Mouse (Mus musculus) adrenal gland, adult (tissue): Measurements from ENCODE around the gene Frmd8.
"Not testable (repeated sequence)": the region's sequence is repeated elsewhere in the genome, so short reads cannot be mapped to it uniquely, and the experiment has no call there.

Experiments
- DNase-seq, 2 experiments: peaks; one replicate each; pipeline ENCODE4 v3.0.0; 2022 to 2023; ENCODE audit warnings: low spot score in 1 of 2; ENCODE audit not compliant: inconsistent age in 2 of 2

The Frmd8 gene

DNA sequence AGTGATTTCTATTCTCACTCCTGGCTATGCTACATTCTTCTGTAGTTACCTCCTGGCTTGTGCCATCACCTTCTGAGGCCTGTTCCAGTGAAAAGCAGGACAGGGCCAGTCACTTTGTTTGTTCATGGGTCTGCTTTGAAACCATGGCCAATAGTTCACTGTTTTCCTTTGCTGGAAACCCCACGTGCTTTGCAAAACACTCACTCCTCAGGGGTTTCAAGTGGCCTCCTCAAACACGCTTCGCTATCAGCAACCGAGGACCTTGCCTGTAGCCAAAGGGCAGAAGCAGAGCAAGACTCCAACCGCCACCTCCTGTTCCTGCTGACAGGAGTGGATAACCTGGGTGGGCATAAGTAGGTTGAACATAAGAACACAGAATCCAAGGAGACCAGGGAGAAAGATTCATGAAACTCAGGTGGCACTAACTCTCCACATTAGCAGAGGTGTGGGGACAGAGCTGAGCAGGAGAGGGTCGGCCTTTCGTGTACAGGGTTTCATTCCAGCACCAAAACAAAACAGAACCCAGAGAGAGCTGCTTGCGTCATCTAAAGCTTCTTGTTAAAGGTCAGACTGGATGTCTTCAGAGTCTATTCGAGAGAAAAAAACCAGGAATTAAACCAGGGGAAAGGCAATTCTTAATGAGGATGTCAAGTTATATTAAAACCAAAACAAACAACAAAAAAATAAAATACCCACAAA lies 47.5 kb downstream of the Frmd8 start:
- peak in 1 of 2 experiments; percentile 74 for DNase-seq

DNA sequence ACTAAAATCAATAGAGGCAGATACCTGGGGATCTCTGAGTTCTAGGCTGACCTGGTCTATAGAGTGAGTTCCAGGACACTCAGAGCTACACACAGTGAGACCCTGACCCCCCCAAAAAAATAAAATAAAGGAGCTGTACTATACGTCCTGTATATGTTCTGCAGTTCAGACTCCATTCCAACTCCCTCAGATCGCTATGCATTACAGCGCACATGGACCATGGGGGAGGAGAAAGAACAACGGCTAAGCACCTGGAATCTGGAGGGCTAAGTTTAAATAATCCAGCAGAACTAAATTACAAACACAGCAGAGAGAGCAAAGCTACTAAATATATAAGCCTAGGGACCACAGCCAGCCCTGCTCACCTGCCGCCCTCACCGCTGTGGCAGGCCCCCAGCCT lies 48.0 kb downstream of the Frmd8 start:
- DNase-seq = no peak

DNA sequence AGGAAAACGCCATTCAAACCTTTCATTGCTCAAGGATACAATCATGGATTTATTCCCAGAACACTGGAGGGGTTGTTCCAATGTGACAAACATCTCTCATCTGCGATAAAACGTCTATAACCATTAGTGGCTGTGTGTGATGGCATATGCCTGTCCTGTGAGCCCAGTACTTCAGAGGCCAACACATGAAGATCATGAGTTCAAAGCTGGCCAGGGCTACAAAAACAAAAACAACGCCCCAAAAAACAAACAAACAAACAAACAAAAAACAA lies 48.4 kb downstream of the Frmd8 start:
- peak in 1 of 2 experiments; percentile 66 for DNase-seq

DNA sequence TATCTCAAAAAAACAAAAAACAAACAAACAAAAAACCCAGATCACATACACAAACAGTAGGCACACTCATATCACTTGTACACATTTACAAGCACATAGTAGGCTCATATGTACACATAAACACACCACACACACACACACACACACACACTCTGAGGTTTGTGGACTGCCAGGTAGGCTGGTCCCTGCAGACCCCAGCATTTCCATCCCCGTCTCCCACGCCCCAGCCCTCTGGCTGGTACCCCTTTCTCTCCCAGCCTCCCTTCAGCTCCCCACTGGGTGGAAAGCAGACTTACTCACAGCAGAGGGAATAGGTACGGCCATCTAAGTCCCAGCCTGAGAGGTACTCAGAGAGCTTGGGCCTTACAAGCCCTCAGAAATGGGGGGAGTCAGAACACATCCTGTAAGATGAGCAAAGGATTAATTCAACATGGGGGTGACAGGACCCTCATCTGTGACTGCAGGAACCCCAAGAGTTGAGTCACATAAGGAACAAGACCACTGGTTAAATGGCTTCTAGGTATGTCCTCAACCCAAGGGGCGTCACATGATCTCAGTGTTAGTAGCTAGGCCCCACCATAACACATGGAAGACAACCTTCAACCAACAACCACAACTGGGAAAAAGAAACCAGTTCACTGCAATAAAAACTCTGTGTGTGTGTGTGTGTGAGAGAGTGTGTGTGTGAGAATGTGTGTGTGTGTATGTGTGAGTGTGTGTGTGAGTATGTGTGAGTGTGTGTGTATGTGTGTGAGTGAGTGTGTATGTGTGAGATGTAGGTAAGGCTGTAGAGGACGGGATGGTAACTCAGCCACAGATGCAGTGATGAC lies 49.0 kb downstream of the Frmd8 start:
- no peak for DNase-seq

- no peak for DNase-seq
Observed at GRCm38 (mm10) chr19:5824826-5825617, 50.1 kb downstream of the Frmd8 start.

GRCm38 (mm10) chr19:5824043-5824825 lies 50.8 kb downstream of the Frmd8 start:
- DNase-seq = peak in 1 of 2 experiments; percentile 83

GRCm38 (mm10) chr19:5823266-5823839 lies 51.7 kb downstream of the Frmd8 start:
- DNase-seq = peak in 1 of 2 experiments; percentile 85

DNA sequence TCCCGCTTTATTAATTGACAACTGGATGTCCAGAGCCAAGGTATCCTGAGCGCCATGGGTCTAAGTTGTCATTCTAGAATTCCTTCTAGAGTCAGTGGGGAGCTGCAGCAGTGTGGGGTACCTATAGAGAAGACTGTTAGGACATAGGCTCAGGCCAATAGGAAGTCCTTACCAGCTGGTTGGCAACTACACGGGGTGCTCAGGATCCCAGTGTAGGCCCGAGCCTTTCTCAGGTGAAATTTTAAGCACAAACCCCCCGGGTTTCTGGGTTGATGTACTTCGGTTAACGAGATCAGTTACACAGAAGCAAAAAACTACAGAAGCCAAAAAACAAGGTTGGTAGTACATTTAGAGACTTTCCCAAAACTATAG lies 52.3 kb downstream of the Frmd8 start:
- DNase-seq = no peak

- DNase-seq = peak; percentile 71 to 84
Observed at GRCm38 (mm10) chr19:5822174-5822833, 52.8 kb downstream of the Frmd8 start.

GRCm38 (mm10) chr19:5821847-5822173 lies 53.3 kb downstream of the Frmd8 start:
- no peak for DNase-seq

GRCm38 (mm10) chr19:5819549-5819948 lies 55.5 kb downstream of the Frmd8 start:
- no peak for DNase-seq

GRCm38 (mm10) chr19:5818590-5818977 lies 56.5 kb downstream of the Frmd8 start:
- DNase-seq = no peak

- peak; percentile 92 to 96 for DNase-seq
Observed at GRCm38 (mm10) chr19:5817703-5818589, 57.1 kb downstream of the Frmd8 start.

DNA sequence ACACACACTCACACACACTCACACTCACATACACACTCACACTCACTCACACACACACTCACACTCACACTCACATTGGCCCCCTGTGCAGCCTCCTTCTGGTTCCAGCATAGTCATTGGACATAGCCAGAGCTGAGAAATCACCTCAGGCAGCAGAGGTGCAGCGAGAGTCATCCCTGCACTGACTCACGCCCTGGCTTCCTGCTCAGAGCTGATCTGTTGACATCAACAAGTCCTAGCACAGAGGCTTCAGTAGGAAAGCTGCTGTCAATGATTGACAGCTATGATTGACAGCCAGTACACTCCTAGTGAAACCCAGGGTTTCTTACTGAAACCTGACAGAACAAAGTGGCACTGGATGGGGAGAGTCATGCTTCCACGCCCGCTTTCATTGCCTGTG lies 59.1 kb downstream of the Frmd8 start:
- peak; percentile 71 to 82 for DNase-seq

DNA sequence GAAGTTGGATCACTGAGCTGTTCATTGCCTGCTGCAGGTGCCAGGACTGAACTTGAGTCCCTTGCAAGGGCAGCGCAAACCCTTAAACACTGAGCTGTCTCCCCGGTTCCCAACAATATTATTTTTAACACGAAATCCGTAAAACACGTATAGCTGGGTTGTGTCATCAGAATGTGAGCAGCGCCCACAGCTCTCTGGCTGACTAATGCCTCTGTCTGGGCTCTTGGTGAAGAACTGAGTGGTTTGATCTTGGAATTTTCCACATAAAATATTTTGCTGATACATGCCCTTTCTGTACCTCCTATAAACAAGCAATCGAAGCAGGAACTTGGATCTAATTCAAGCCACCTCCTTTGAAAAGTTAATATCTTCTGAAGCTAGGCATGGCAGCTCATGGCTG lies 60.1 kb downstream of the Frmd8 start:
- DNase-seq = peak in 1 of 2 experiments; percentile 80

GRCm38 (mm10) chr19:5814048-5814447 lies 61.0 kb downstream of the Frmd8 start:
- DNase-seq = not testable (repeated sequence)

DNA sequence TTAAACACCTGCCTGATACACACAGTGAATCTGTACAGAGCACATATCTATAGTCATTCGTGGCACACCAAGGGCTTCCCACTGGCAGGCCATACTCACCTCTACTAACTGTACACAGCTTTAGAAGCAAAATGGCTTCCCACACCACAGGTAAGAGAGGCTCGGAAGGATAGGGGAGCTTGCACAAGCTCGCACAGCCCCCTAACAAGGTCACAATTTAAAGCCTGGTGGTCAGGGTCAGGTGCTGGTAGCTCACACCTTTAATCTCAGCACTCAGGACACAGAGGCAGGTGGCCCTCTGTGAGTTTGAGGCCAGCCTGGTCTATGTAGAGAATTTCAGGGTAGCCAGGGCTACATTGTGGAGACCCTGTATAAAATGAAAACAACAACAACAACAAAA lies 61.5 kb downstream of the Frmd8 start:
- DNase-seq = no peak

DNA sequence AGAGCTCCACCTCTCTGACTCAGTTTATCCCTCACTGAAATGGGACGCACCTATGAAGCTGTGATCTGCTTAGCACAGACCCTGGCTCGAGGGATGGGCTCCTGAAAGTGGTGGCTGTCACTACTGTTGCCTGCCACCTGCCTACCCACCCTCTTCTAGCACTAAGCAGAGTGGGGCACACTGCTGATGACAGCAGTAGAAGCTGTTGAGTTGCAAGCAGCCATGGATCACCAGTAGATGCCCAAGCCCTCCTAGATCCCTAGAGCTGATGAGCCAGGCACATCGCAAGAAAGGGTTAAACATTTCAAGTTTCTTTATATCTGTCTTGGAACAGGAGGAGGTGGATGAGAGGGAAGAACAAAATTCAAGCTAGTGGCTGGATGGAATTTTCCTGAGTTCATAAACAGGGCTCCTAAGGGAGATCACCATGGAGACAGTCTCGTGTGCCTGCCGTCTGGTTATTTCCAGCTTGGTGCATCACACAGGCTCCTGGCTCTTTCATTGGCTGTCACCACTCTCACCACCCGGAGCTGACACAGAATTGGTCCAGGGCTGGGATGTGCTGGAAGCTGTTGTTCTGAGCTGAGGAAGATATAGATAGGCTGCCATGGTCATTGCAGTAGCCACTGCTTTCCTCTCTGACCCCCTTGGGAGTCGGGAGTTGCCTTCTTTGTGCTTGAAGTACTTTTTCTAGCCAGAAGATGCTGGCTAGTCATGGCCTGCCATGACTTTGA lies 63.1 kb downstream of the Frmd8 start:
- DNase-seq = peak; percentile 94 to 95
